Mouse (Mus musculus) intestine, embryonic 14.5 days (tissue): ENCODE results near the gene Il17rc. TPM values are rescaled to one million over a fixed set of nuclear protein-coding genes. Genes with fewer than 3 reads are reported as not detected.

ENCODE experiments used
- ATAC-seq: fragments of 200-750 bp; cut with Nextera tagmentation; replicated peaks from 2 replicates; pipeline ENCODE4 v1.8.0; 2017; ENCODE audit warnings: low read depth, moderate number of reproducible peaks, moderate TSS enrichment, moderate library complexity; ENCODE audit not compliant: low FRiP score, low TSS enrichment
- DNase-seq: peaks from one replicate; pipeline ENCODE4 v3.0.0-alpha.2; 2018; ENCODE audit warnings: low spot score
- H3K27ac ChIP-seq: fragments of 300-500 bp; sonication (generic); 2 replicates; pipeline ENCODE4 v1.5.1; 2014; ENCODE audit warnings: low read depth, mild to moderate bottlenecking, control low read depth
- H3K27me3 ChIP-seq: fragments of 300-500 bp; sonication (generic); replicated peaks from 2 replicates; pipeline ENCODE4 v1.6.1; 2014; ENCODE audit warnings: low read length, control low read depth; ENCODE audit not compliant: control insufficient read depth, insufficient read depth
- H3K36me3 ChIP-seq: fragments of 300-500 bp; sonication (generic); 2 replicates; pipeline ENCODE4 v1.6.1; 2014; ENCODE audit warnings: low read length, control low read depth; ENCODE audit not compliant: control insufficient read depth, insufficient read depth
- H3K4me1 ChIP-seq: fragments of 300-500 bp; sonication (generic); replicated peaks from 2 replicates; pipeline ENCODE4 v1.6.1; 2014; ENCODE audit warnings: low read length, control low read depth, mixed read lengths; ENCODE audit not compliant: control insufficient read depth, insufficient read depth
- H3K4me2 ChIP-seq: fragments of 300-500 bp; sonication (generic); 2 replicates; pipeline ENCODE4 v1.6.1; 2014; ENCODE audit warnings: low read length
- H3K4me3 ChIP-seq: fragments of 300-500 bp; sonication (generic); 2 replicates; pipeline ENCODE4 v1.5.1; 2014; ENCODE audit warnings: low read depth, low read length, control low read depth, mixed read lengths
- H3K9ac ChIP-seq: fragments of 300-500 bp; sonication (generic); 2 replicates; pipeline ENCODE4 v1.6.1; 2014; ENCODE audit warnings: mild to moderate bottlenecking, low read length
- H3K9me3 ChIP-seq: fragments of 300-500 bp; sonication (generic); 2 replicates; pipeline ENCODE4 v1.6.1; 2016; ENCODE audit warnings: low read length, control low read depth; ENCODE audit not compliant: control insufficient read depth
- WGBS: fragments of 180-500 bp; shearing (Covaris S2); extraction: QIAGEN DNeasy Blood & Tissue Kit; methylation state at CpG from one replicate; pipeline ENCODE4 v1.1.7; 2014; 5-methylcytosine and 5-hydroxymethylcytosine counted together
- polyA plus RNA-seq: library from polyadenylated mRNA; unstranded; fragments of >200 nt; fragmentation: Nextera tagmentation; extraction: Ambion mirVana; gene quantifications from 2 replicates; pipeline ENCODE4 v1.2.1, GENCODE M21; 2014

The Il17rc gene
- polyA plus RNA-seq: 15.3 and 18.5 TPM in 2 replicates

DNA sequence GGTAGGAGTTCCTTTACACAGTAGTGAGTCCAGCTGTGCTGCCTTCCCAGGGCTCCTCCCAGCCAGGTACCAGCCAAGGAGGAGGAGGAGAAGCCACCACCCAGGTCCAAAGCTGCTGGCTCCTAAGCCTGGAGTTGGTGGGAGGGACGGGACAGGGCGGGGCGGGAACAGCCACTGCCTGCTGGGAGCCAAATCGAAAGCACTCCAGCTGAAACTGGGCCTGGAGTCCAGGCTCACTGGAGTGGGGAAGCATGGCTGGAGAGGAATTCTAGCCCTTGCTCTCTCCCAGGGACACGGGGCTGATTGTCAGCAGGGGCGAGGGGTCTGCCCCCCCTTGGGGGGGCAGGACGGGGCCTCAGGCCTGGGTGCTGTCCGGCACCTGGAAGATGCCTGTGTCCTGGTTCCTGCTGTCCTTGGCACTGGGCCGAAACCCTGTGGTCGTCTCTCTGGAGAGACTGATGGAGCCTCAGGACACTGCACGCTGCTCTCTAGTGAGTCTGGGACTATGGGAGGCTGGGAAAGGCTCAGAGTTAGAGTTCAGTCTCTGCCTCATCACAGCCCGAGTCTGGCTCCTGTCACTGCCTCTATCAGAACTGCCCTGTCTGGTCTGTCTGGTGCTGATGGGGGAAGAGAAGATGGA lies at the start of gene Il17rc:
Gene Il17rc (plus strand): TSS at position 131 of the 640 bp plus-strand sequence.
- ATAC-seq: peak; percentile 45; the same call in 1 of the 2 replicates
- peak within 1 kb of the TSS; percentile 29; the same call in 1 of the 2 replicates for H3K9ac ChIP-seq
- no peaks in the 10 kb centered on the region for H3K9me3 ChIP-seq
- peak within 1 kb of the TSS; percentile 45 for H3K4me2 ChIP-seq
- H3K4me3 ChIP-seq: peak within 1 kb of the TSS; percentile 12; the same call in 1 of the 2 replicates
- no peaks in the 10 kb centered on the region for H3K36me3 ChIP-seq
- 0 out of 2 replicates have a peak, but pooled peaks cover 16% of the 10 kb centered on the region for H3K4me1 ChIP-seq
- H3K27ac ChIP-seq: no peak within 1 kb of the TSS
- 0 out of 2 replicates have a peak, but pooled peaks cover 9% of the 10 kb centered on the region for H3K27me3 ChIP-seq
- 24% methylated on average over 12 of the region's 12 CpGs for WGBS
- peak; percentile 63 for DNase-seq

DNA sequence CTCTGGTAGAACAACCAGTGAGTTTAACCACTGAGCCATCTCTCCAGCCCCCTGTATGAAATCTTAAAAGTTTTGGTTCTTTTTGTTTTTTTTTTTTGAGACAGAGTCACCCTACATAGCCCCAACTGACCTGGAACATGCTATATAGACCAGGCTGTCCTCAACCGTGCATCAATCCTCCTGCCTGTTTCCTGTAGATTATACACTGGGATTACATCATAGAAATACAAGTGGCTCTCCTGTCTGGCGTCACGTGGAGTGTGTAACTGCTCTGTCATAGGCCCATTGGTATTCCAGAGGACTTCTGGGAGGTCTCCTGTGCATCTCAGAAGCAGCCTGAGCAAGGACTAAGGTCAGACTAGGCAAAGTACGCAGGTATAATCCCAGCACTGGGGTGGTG lies 48.2 kb upstream of the Il17rc start:
- H3K27me3 ChIP-seq: no peaks in the 10 kb centered on the region
- 73% methylated on average over 4 of the region's 4 CpGs for WGBS
- no peak for DNase-seq
- no peak overlapping the region for H3K27ac ChIP-seq
- peaks cover 3% of the 10 kb centered on the region; the same call in 1 of the 2 replicates for H3K9me3 ChIP-seq
- H3K36me3 ChIP-seq: no peaks in the 10 kb centered on the region
- H3K9ac ChIP-seq: no peak overlapping the region
- no peak overlapping the region for H3K4me3 ChIP-seq
- ATAC-seq: no peak
- no peak overlapping the region for H3K4me2 ChIP-seq
- no peaks in the 10 kb centered on the region for H3K4me1 ChIP-seq

GRCm38 (mm10) chr6:113424187-113424586 lies 47.0 kb upstream of the Il17rc start:
- no peak overlapping the region for H3K27ac ChIP-seq
- H3K4me1 ChIP-seq: no peaks in the 10 kb centered on the region
- H3K4me3 ChIP-seq: no peak overlapping the region
- H3K4me2 ChIP-seq: no peak overlapping the region
- no peak overlapping the region for H3K9ac ChIP-seq
- no peak for DNase-seq
- no peak for ATAC-seq
- no peaks in the 10 kb centered on the region for H3K36me3 ChIP-seq
- H3K9me3 ChIP-seq: peaks cover 3% of the 10 kb centered on the region; the same call in 1 of the 2 replicates
- WGBS: 74% methylated on average over 7 of the region's 7 CpGs
- no peaks in the 10 kb centered on the region for H3K27me3 ChIP-seq

GRCm38 (mm10) chr6:113426696-113427095 lies 44.5 kb upstream of the Il17rc start:
- Histone ChIP-seq H3K36me3 (no peaks in the 10 kb centered on the region), H3K9me3 (peaks cover 3% of the 10 kb centered on the region; the same call in 1 of the 2 replicates), H3K4me3 (no peak overlapping the region), H3K9ac (no peak overlapping the region), H3K27ac (no peak overlapping the region), H3K4me1 (no peaks in the 10 kb centered on the region), H3K4me2 (no peak overlapping the region), H3K27me3 (no peaks in the 10 kb centered on the region)
- 90% methylated on average over 4 of the region's 4 CpGs for WGBS
- ATAC-seq: no peak
- DNase-seq: no peak

- H3K27ac ChIP-seq: no peak overlapping the region
- DNase-seq: peak; percentile 76
- no peak overlapping the region for H3K4me2 ChIP-seq
Measured at GRCm38 (mm10) chr6:113427397-113427796, 43.8 kb upstream of the Il17rc start.

GRCm38 (mm10) chr6:113428006-113428405 lies 43.2 kb upstream of the Il17rc start:
- Histone ChIP-seq H3K36me3 (no peaks in the 10 kb centered on the region), H3K27me3 (no peaks in the 10 kb centered on the region), H3K4me2 (no peak overlapping the region), H3K4me1 (no peaks in the 10 kb centered on the region), H3K9me3 (peaks cover 3% of the 10 kb centered on the region; the same call in 1 of the 2 replicates), H3K9ac (no peak overlapping the region), H3K27ac (no peak overlapping the region), H3K4me3 (no peak overlapping the region)
- 88% methylated on average over 16 of the region's 16 CpGs for WGBS
- DNase-seq: no peak
- no peak for ATAC-seq

More at GRCm38 (mm10) chr6:113427397-113427796, 43.8 kb upstream of the Il17rc start:
- Histone ChIP-seq H3K36me3 (no peaks in the 10 kb centered on the region), H3K9me3 (peaks cover 3% of the 10 kb centered on the region; the same call in 1 of the 2 replicates), H3K4me3 (no peak overlapping the region), H3K27me3 (no peaks in the 10 kb centered on the region), H3K4me1 (no peaks in the 10 kb centered on the region), H3K9ac (no peak overlapping the region)
- 63% methylated on average over 3 of the region's 3 CpGs for WGBS
- no peak for ATAC-seq

DNA sequence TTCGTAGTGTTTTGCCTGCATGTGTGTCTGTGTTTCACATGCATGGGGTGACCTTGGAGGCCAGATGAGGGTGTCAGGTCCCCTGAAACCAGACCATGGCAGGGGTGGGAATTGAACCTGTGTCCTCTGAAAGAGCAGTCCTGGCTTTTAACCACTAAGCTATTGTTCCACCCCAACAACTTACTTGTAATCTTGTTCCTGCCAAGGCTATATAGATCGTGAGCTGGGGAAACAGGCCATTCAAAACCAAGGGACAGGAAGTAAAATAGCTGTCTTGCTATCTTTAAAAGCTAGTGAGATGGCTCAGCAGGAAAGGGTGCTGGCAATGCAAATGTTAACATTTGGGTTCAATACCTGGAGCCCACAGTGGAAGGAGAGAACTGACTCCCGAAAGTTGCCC lies 41.3 kb upstream of the Il17rc start:
- DNase-seq (no peak), ATAC-seq (no peak)
- 80% methylated on average over 3 of the region's 3 CpGs for WGBS
- Histone ChIP-seq H3K4me1 (no peaks in the 10 kb centered on the region), H3K4me3 (no peak overlapping the region), H3K27me3 (no peaks in the 10 kb centered on the region), H3K9me3 (peaks cover 3% of the 10 kb centered on the region; the same call in 1 of the 2 replicates), H3K9ac (no peak overlapping the region), H3K27ac (no peak overlapping the region), H3K4me2 (no peak overlapping the region), H3K36me3 (no peaks in the 10 kb centered on the region)

GRCm38 (mm10) chr6:113430846-113431245 lies 40.4 kb upstream of the Il17rc start:
- ATAC-seq (no peak), DNase-seq (no peak)
- Histone ChIP-seq H3K4me1 (no peaks in the 10 kb centered on the region), H3K9me3 (peaks cover 3% of the 10 kb centered on the region; the same call in 1 of the 2 replicates), H3K36me3 (no peaks in the 10 kb centered on the region), H3K27ac (no peak overlapping the region), H3K4me3 (no peak overlapping the region), H3K27me3 (no peaks in the 10 kb centered on the region), H3K9ac (no peak overlapping the region), H3K4me2 (no peak overlapping the region)
- WGBS: 55% methylated on average over 3 of the region's 3 CpGs

DNA sequence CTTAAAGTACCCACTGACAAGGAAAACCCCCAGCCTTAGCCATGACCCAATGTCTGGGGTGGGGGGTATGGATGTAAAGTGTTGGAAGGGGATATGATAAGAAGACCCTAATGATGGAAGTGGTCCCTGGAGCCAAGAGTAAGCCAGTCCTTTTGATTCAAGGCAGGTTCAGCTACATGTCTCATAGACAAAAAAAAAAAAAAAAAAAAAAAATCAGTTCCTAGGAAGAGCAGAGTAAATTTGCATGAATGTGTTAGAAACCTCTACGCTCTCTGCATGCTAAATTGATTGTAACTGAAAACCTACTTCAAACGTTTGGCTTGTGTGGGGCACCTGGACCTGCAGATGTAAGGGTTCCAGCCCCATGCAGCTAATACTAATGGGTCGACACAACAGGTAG lies 39.4 kb upstream of the Il17rc start:
- no peaks in the 10 kb centered on the region for H3K36me3 ChIP-seq
- DNase-seq: no peak
- H3K9me3 ChIP-seq: peaks cover 3% of the 10 kb centered on the region; the same call in 1 of the 2 replicates
- H3K4me3 ChIP-seq: no peak overlapping the region
- H3K4me1 ChIP-seq: no peaks in the 10 kb centered on the region
- H3K9ac ChIP-seq: no peak overlapping the region
- H3K27ac ChIP-seq: no peak overlapping the region
- ATAC-seq: no peak
- H3K4me2 ChIP-seq: no peak overlapping the region
- 67% methylated on average over 3 of the region's 3 CpGs for WGBS
- no peaks in the 10 kb centered on the region for H3K27me3 ChIP-seq
